Mouse (Mus musculus) T-helper 2 cell (primary cell): Measurements from ENCODE around the gene Aebp1.

Experiments
- in situ Hi-C: fragments of 300-600 bp; cut with MboI, MseI; formaldehyde crosslinking; loops from one replicate; pipeline ENCODE4 v1.15.1; 2025; ENCODE audit warnings: high pct_unique_total_duplicates

Aebp1 gene

GRCm38 (mm10) chr11:5861678-5862393 lies at the start of gene Aebp1:
Gene Aebp1, plus strand, starts transcription at chr11:5861947.
- in situ Hi-C loops, result no loop called here

GRCm38 (mm10) chr11:5813381-5813780 lies 48.4 kb upstream of the Aebp1 start:
- in situ Hi-C loops, result no loop called here

GRCm38 (mm10) chr11:5819223-5819622 lies 42.5 kb upstream of the Aebp1 start:
- in situ Hi-C loops, result no loop called here

- in situ Hi-C loops, result no loop called here
Measured at GRCm38 (mm10) chr11:5825432-5825831, 36.3 kb upstream of the Aebp1 start.

- in situ Hi-C loops, result no loop called here
Measured at GRCm38 (mm10) chr11:5827931-5828330, 33.8 kb upstream of the Aebp1 start.

GRCm38 (mm10) chr11:5828509-5829191 lies 33.1 kb upstream of the Aebp1 start:
- in situ Hi-C loops, result no loop called here

- in situ Hi-C loops, result no loop called here
Measured at GRCm38 (mm10) chr11:5829327-5829726, 32.4 kb upstream of the Aebp1 start.

GRCm38 (mm10) chr11:5834506-5834905 lies 27.2 kb upstream of the Aebp1 start:
- in situ Hi-C loops, result no loop called here

GRCm38 (mm10) chr11:5835057-5835456 lies 26.7 kb upstream of the Aebp1 start:
- in situ Hi-C loops, result no loop called here

GRCm38 (mm10) chr11:5836126-5836525 lies 25.6 kb upstream of the Aebp1 start:
- in situ Hi-C loops, result no loop called here

GRCm38 (mm10) chr11:5837251-5838246 lies 24.2 kb upstream of the Aebp1 start, which contains the start of gene Polm:
Gene Polm, minus strand, starts transcription at chr11:5838016.
- in situ Hi-C loops, result no loop called here

GRCm38 (mm10) chr11:5840346-5840745 lies 21.4 kb upstream of the Aebp1 start:
- in situ Hi-C loops, result no loop called here

GRCm38 (mm10) chr11:5841751-5842150 lies 20.0 kb upstream of the Aebp1 start:
- in situ Hi-C loops, result no loop called here

GRCm38 (mm10) chr11:5843131-5843530 lies 18.6 kb upstream of the Aebp1 start:
- in situ Hi-C loops, result no loop called here

- in situ Hi-C loops, result no loop called here
Measured at GRCm38 (mm10) chr11:5846639-5847345, 15.0 kb upstream of the Aebp1 start.

- in situ Hi-C loops, result no loop called here
Measured at GRCm38 (mm10) chr11:5848741-5849140, 13.0 kb upstream of the Aebp1 start.

- in situ Hi-C loops, result no loop called here
Measured at GRCm38 (mm10) chr11:5849316-5849715, 12.4 kb upstream of the Aebp1 start.

- in situ Hi-C loops, result no loop called here
Measured at GRCm38 (mm10) chr11:5850452-5850851, 11.3 kb upstream of the Aebp1 start.

GRCm38 (mm10) chr11:5851021-5851736 lies 10.6 kb upstream of the Aebp1 start:
- in situ Hi-C loops, result no loop called here

GRCm38 (mm10) chr11:5852314-5852713 lies 9.4 kb upstream of the Aebp1 start:
- in situ Hi-C loops, result no loop called here

GRCm38 (mm10) chr11:5855481-5855880 lies 6.3 kb upstream of the Aebp1 start:
- in situ Hi-C loops, result no loop called here
